Mouse (Mus musculus) kidney, adult 2 months (tissue): ENCODE data around the gene Gata2. TPM values are rescaled to one million over a fixed set of nuclear protein-coding genes. Genes with fewer than 3 reads are reported as not detected.
"Not testable (repeated sequence)": the region's sequence is repeated elsewhere in the genome, so short reads cannot be mapped to it uniquely, and the experiment has no call there.

Source experiments
- DNase-seq: peaks from one replicate; pipeline ENCODE4 v3.0.0; 2021
- H3K27ac ChIP-seq: fragments of 200-500 bp; 2 replicates; pipeline ENCODE4 v1.5.1; 2012; ENCODE audit warnings: low read depth, low read length, control low read depth, inconsistent platforms; ENCODE audit not compliant: insufficient read depth
- H3K27me3 ChIP-seq: fragments of 200-500 bp; replicated peaks from 2 replicates; pipeline ENCODE4 v1.6.1; 2012; ENCODE audit warnings: mild to moderate bottlenecking, moderate library complexity, low read length, inconsistent platforms; ENCODE audit not compliant: control insufficient read depth, insufficient read depth
- H3K36me3 ChIP-seq: fragments of 200-500 bp; 2 replicates; pipeline ENCODE4 v1.6.1; 2012; ENCODE audit warnings: mild to moderate bottlenecking, moderate library complexity, low read length, inconsistent platforms; ENCODE audit not compliant: control insufficient read depth, insufficient read depth
- H3K4me1 ChIP-seq: fragments of 200-500 bp; 2 replicates; pipeline ENCODE4 v1.6.1; 2011; ENCODE audit warnings: low read length; ENCODE audit not compliant: control insufficient read depth, insufficient read depth
- H3K4me3 ChIP-seq: fragments of 200-500 bp; 2 replicates; pipeline ENCODE4 v1.5.1; 2011; ENCODE audit warnings: mild to moderate bottlenecking, low read depth, low read length, control low read depth; ENCODE audit not compliant: insufficient read depth
- CTCF ChIP-seq: fragments of 200-500 bp; conservative IDR thresholded peaks from 2 replicates; pipeline ENCODE4 v1.5.1; 2011; ENCODE audit warnings: low read depth, mild to moderate bottlenecking, control low read depth, low read length, moderate library complexity, mixed read lengths; ENCODE audit not compliant: insufficient read depth, insufficient read length
- POLR2A ChIP-seq: fragments of 200-500 bp; IDR thresholded peaks from one replicate; pipeline ENCODE4 v1.6.1; 2011; ENCODE audit warnings: low read depth, low read length, control low read depth
- WGBS: fragments of 180-500 bp; shearing (Covaris S2); methylation state at CpG from one replicate; pipeline ENCODE4 v1.1.7; 2018; 5-methylcytosine and 5-hydroxymethylcytosine counted together
- polyA plus RNA-seq: library from polyadenylated mRNA; depleted of rRNA; stranded (reverse); fragments of >200 nt; gene quantifications from 2 replicates; pipeline ENCODE4 v1.2.3, GENCODE M21; 2012; rRNA removed

Gene Gata2
- polyA plus RNA-seq = 36.9 and 37.4 TPM in 2 replicates

- peak; percentile 64 for DNase-seq
- Histone ChIP-seq H3K36me3 (no peaks in the 10 kb centered on the region), H3K27me3 (peaks cover 1% of the 10 kb centered on the region; the same call in 1 of the 2 replicates), H3K27ac (no peak within 1 kb of the TSS), H3K4me3 (peak within 1 kb of the TSS; percentile 48), H3K4me1 (no peaks in the 10 kb centered on the region)
- no peak; the same call in 1 of the 2 replicates for TF ChIP-seq CTCF
- no peak for TF ChIP-seq POLR2A
- WGBS = 4% methylated on average over 57 of the region's 57 CpGs
Observed at GRCm38 (mm10) chr6:88193433-88194052, at the start of gene Gata2. TSS of gene Gata2 (plus strand) at chr6:88193891.

- 86% methylated on average over 4 of the region's 4 CpGs for WGBS
- no peaks in the 10 kb centered on the region for H3K27me3 ChIP-seq
Observed at GRCm38 (mm10) chr6:88145793-88146192, 47.9 kb upstream of the Gata2 start.

GRCm38 (mm10) chr6:88146576-88146975 lies 47.1 kb upstream of the Gata2 start:
- Histone ChIP-seq H3K36me3 (no peaks in the 10 kb centered on the region), H3K27ac (no peak overlapping the region), H3K27me3 (no peaks in the 10 kb centered on the region), H3K4me1 (no peaks in the 10 kb centered on the region), H3K4me3 (no peak overlapping the region)
- 65% methylated on average over 8 of the region's 8 CpGs for WGBS
- peak; percentile 41 for DNase-seq
- TF ChIP-seq POLR2A = no peak
- no peak for TF ChIP-seq CTCF

More at GRCm38 (mm10) chr6:88145793-88146192, 47.9 kb upstream of the Gata2 start:
- TF ChIP-seq POLR2A (no peak), CTCF (no peak)
- Histone ChIP-seq H3K36me3 (no peaks in the 10 kb centered on the region), H3K27ac (no peak overlapping the region), H3K4me1 (no peaks in the 10 kb centered on the region), H3K4me3 (no peak overlapping the region)
- no peak for DNase-seq

- H3K4me1 ChIP-seq = no peaks in the 10 kb centered on the region
- WGBS = 45% methylated on average over 16 of the region's 16 CpGs
- H3K36me3 ChIP-seq = no peaks in the 10 kb centered on the region
- peak overlapping the region; percentile 13; the same call in 1 of the 2 replicates for H3K4me3 ChIP-seq
- TF ChIP-seq POLR2A (no peak), CTCF (no peak)
- DNase-seq = peak; percentile 80
- H3K27ac ChIP-seq = peak overlapping the region; percentile 14; the same call in 1 of the 2 replicates
- no peaks in the 10 kb centered on the region for H3K27me3 ChIP-seq
Observed at GRCm38 (mm10) chr6:88147411-88148003, 46.2 kb upstream of the Gata2 start.

- H3K27me3 ChIP-seq = no peaks in the 10 kb centered on the region
- no peak overlapping the region for H3K27ac ChIP-seq
- H3K36me3 ChIP-seq = no peaks in the 10 kb centered on the region
- peak; percentile 5 for DNase-seq
- H3K4me1 ChIP-seq = no peaks in the 10 kb centered on the region
- no peak for TF ChIP-seq POLR2A
- no peak for TF ChIP-seq CTCF
- WGBS = 79% methylated on average over 4 of the region's 4 CpGs
- no peak overlapping the region for H3K4me3 ChIP-seq
Observed at GRCm38 (mm10) chr6:88151335-88151734, 42.4 kb upstream of the Gata2 start.

GRCm38 (mm10) chr6:88152127-88152705 lies 41.5 kb upstream of the Gata2 start:
- H3K36me3 ChIP-seq = no peaks in the 10 kb centered on the region
- no peak overlapping the region for H3K27ac ChIP-seq
- H3K27me3 ChIP-seq = no peaks in the 10 kb centered on the region
- WGBS = 60% methylated on average over 14 of the region's 14 CpGs
- TF ChIP-seq POLR2A = no peak
- no peak for TF ChIP-seq CTCF
- peak; percentile 75 for DNase-seq
- no peak overlapping the region for H3K4me3 ChIP-seq
- H3K4me1 ChIP-seq = no peaks in the 10 kb centered on the region

GRCm38 (mm10) chr6:88152979-88153378 lies 40.7 kb upstream of the Gata2 start:
- no peak for DNase-seq
- H3K27ac ChIP-seq = no peak overlapping the region
- no peaks in the 10 kb centered on the region for H3K36me3 ChIP-seq
- WGBS = 68% methylated on average over 6 of the region's 6 CpGs
- H3K27me3 ChIP-seq = no peaks in the 10 kb centered on the region
- no peak for TF ChIP-seq POLR2A
- no peak for TF ChIP-seq CTCF
- H3K4me1 ChIP-seq = no peaks in the 10 kb centered on the region
- H3K4me3 ChIP-seq = no peak overlapping the region

GRCm38 (mm10) chr6:88155614-88156013 lies 38.1 kb upstream of the Gata2 start:
- WGBS = 91% methylated on average over 6 of the region's 6 CpGs
- H3K4me1 ChIP-seq, H3K36me3 ChIP-seq, H3K27me3 ChIP-seq, DNase-seq, H3K27ac ChIP-seq, H3K4me3 ChIP-seq: not testable (repeated sequence)
